Mouse (Mus musculus) T-cell, adult 2 months (primary cell): ENCODE results near the gene Gm5108.

ENCODE experiments used
- DNase-seq: peaks from one replicate; pipeline ENCODE4 v3.0.0; 2022; ENCODE audit warnings: low spot score

Gm5108 gene

DNA sequence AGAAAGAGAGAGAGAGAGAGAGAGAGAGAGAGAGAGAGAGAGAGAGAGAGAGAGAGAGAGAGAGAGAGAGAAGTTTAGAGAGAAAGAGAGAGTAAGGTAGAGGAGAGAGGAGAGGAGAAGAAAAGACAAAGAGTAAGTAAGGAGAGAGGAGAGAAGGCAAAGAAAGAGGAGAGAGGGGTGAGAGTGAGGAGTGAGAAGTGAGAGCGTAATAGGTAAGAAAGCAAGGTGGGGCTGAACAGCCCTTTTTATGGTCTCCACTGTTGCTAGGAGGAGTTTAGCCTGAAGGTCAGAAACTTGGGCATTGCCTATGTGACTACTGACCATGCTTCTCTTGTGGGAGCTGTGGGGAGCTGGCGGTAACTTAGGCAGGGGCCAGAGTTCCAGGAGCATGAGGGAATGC lies at the start of gene Gm5108:
Gm5108 (plus strand) TSS at position 301 of the 400 bp plus-strand sequence.
- DNase-seq: no peak

DNA sequence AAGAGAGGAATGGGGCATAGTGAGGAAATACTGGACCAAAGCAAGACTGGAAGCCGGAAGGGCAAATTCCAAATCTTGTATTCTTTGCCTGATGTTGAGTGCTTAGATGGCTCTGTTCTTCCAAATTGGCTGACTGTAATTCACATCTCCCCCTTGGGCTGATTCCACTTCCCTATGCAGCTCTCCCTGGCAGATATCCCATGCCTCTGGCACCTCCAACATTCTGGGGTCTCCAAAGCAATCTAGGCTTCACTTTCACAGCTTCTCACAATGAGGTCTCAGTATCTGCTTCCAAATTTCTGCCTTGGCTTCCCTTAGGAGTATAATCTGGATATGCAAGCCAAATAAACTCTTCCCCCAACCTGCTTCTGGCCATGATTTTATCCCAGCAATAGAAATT lies 42.5 kb upstream of the Gm5108 start:
- no peak for DNase-seq

DNA sequence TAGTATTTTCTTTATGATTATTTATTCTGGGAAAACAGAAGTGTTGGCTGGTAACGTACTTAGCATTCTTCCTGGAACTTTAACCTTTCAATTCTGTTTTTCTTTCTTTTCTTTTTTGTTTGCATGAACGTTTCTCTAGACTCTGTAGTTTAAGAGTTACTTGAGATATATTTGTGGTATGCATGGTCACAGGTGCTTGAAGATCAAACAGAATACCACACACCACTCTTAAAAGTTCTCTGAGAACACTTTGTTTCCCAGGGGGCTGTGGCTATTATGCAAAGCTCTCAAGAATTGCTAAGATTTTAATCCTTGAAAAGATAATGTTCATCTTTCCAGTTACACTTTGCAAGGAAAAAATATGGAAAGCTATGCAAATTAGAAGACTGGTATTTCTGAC lies 36.9 kb upstream of the Gm5108 start:
- no peak for DNase-seq

DNA sequence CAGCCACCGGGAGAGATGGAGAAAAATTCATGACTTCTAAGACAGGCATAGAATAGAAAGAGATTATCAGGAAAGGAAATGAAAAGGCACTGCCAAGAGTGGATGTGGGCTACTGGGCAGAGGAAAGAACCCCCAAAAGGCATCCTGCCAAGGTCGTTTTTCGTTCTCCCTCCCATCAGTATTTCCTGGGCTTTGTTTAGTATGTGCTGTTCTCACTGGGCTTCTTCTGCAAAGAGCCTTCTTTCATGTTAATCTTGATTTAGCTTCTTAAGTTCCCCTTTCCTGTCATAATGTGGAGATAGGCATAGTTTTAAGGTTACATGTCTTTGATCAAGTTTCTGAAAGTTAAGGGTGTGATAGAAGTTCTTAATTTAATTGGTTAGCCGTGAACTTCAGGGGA lies 10.9 kb upstream of the Gm5108 start:
- DNase-seq: no peak

DNA sequence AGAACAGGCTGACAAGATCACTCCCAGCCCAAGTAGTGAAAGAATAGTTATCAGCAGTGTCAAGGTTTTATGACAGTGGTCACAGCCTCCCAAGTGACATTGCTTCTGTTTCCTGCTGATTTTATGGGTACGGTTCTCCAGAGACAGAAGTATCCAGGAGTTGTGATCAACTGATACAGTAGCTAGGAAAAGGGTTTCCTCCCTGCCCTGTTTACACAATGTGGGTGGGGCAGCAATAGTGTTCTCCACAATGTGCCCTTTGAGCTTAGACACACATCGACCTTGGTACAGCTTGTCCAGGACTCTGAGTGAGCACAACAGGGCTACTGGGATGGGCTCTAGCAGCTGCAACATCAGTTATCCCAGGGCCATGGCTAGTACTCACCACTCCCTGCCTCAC lies 9.8 kb upstream of the Gm5108 start:
- no peak for DNase-seq

DNA sequence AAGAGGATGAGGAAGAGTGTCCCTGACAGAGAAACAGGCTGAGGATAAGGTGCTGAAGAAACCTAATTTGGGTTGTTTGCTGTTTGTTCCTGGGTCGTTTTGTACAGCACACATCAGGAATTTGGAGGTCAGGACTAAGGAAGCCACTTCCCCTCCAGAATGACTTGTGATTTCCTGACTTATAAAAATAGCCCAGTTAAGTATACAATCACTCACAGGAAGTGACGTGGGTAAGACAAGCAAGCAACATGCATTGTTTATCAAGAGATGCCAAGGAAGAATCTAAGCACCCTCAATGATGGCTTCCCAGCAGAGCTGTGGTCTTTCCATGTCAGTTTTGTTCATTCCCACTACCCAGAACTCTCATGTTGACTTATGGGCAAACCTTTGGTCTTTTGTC lies 1.7 kb downstream of the Gm5108 start:
- no peak for DNase-seq

DNA sequence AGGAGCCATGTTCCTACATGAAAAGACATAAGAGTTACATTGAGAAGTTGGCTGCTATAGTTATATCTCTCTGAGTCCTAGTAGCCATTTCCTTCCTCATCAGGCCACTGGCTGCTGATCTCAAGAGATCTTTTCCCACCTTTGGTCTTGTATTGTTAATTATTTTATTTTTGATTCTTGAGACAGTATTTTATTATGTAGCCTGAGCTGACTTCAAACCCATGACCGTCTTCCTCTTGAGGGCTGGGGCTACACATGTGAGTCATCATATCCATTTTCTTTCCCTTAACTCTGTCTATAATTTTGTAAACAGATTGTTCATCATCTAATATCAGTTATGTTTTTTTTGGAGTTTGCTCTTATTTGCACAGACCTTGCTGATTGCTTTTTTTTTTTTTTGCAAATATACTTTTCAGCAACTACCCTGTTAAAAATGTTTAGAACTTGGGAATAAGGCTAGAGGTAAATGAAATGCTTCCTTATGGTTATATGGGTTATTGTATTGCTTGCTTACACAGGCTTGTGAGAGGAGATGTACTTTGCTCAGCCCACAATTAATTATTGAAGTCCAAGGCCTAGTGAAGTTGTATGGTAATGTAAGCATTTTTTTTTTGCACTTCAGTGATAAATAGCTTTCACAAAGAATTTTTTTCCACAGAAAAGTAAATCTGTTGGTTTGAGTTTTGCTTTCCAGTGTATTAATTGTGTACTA lies 2.8 kb downstream of the Gm5108 start:
- DNase-seq: no peak

DNA sequence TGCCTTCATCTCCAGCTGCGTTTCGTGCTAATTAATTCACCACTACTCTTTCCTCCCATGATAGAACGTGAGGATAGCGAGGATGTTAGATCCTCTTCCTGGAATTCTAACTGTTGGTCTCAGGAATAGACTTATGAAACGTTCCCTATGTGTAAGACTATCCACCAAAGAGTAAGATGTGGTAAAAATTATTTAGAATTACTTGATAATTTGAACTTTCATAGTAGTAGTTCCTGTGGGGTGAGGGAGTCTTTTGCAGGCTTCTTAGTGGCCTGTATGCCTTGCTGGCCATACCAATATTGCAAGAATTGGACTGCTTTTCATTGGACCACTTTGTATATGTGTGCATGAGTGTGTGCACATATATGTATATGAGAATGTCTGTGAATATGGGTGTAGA lies 4.9 kb downstream of the Gm5108 start, which contains the start of gene Gm21905:
Gm21905 (minus strand) TSS at position 101 of the 400 bp plus-strand sequence.
- DNase-seq: no peak

DNA sequence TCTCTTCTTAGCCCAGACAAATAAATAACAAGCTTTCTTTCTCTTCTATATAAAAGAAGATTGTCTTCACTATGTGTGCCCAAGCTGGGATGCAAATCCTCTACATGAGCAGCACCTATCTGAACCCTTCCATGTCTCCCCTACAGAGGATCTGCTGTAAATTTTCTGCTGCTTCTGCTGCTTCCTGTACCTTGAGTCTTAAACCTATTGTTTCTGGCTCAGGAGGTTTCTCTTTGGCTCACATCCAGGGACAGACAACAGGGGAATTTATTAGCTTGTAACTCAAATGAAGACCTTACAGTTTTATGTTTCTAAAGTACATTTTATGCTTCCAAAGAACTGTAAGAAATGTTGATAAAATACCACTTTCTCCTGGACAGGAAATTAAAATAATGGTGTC lies 5.5 kb downstream of the Gm5108 start:
- no peak for DNase-seq

DNA sequence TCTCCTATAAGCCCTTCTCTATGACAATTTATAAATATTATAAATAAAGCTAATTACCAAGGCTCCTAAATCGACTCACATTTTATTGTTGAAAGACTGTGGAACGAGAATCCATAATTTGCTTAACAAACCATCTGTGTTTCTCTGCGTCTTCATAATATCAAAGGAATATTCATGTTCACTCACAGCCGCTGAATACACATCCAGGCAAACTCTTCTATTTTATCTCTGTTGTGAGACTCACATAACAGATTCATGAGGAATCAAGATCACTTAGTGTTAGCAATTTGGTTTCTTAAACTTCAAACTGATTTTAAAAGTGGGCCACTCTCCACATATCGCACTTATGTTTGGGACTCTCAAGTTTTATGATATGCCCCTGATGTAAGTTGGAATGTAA lies 6.6 kb downstream of the Gm5108 start:
- no peak for DNase-seq

DNA sequence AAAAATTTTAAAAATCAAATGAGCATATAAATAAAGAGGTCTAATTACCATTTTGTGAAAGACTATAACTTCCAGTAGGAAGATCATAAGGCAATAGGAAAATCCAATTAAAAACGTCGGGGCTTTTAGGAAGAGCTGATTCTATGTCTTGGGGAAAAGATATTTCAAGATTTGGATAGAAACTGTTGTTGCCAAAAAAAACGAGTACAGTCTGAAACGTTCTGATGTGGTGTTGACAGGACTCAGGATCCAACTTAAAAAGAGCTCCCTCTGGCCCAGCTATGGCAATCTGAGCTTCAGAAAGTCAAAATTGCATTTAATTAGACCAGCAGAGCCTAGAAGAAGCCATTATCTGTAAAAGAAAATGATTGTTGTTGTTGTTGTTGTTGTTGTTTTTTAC lies 12.6 kb downstream of the Gm5108 start:
- DNase-seq: no peak

DNA sequence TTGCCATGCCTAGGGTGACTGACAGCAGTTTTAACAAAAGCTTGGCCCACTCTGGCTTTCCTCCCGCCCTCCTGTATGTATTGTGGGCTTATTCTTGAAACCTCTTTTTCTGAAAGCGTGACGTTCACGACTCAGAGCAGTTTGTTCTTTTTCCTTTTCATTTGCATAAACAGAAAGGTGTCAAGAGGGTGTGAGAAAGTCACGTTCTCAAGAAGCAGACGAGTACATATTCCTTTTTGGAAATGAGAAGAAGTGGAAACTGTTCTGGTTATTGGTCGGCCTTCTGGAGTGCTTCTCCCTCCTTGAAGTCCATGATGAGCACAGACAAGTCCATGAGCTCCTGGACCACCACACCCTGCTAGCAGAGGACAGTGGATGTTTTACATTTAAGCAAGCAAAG lies 14.0 kb downstream of the Gm5108 start:
- DNase-seq: no peak

DNA sequence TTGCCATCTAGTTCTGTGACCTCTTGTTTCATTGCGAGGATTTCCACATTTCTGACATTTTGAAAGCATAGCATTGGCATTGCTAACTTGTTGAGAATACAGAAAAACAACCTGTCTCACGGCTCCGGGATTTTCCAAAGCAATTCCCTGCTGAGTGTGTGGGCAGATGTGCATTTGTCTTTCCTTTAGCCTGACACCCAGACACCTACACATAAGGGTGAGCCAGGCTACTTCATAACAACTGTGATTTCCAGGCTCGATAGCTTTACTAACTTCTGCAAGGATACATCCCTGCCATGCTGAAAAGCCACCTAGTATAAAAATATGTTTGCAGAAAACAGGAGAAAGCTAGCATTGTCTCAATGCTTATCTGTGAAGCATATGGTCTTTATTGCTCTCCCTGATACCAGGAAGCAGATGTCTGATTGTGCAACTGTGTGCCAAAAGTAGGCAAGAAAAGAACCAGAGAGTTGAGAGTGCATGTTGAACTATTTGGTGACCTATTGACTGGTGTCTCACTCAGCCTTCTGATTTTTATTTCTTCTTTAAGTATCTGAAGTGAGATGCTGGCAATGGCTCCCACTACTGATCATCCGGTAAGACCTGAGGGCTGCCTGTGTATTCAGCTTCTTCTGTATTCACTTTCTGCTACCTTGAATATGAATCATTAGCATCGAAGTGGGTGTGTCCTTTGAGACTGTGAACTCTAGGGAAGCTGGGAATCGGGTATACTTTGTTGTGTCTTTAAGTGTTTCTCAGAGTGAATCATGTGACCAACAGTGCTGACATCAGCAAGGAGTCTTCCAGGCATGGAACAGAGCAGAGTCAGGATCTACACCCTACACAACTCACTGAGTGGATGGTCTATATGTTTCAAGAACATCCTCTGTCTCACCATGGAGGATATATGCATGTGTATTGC lies 20.5 kb downstream of the Gm5108 start:
- DNase-seq: no peak

DNA sequence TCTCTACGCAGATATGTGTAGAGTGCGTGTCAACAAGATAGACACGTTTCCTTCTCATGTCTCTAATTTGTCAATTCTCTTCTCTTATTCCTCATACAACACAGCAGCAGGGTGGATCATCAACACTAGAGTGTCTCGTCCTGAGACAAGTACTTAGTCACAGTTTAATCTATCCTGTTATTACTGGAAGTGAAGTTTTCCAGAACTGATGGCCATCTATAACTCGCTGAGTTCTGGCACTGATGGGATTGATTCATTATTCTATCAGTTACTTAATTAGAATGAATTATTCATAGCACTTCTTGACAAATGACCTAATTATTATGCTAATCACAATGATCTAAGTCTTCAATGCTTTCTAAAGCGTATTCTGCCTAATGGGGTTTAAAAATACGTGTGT lies 28.1 kb downstream of the Gm5108 start:
- no peak for DNase-seq

DNA sequence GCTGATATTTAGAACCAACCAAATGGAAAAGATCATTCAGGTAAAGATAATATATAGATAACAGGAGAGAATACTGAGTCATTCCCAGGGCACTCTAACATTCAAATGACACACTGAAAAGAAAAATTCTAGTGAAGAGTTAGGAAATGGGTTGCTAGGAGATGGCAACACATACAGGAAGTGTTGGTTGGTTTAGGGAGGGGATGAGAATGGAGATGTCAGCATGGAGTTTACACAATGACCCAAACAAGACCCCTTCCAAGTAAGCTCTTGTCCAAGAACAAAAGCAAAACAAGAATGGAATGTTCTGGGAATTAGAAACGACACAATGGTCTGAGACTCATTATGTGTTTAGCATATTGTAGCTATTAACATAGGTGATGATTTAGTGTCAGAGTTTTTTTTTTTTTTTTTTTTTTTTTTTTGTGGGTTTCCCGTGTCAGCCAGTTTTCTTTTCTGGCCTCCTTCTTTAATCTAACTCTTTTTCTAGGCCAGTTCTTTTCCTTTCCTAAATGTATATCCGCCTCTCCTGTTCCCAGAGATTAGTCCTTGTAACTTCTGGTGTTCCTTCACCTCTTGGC lies 40.6 kb downstream of the Gm5108 start:
- no peak for DNase-seq

DNA sequence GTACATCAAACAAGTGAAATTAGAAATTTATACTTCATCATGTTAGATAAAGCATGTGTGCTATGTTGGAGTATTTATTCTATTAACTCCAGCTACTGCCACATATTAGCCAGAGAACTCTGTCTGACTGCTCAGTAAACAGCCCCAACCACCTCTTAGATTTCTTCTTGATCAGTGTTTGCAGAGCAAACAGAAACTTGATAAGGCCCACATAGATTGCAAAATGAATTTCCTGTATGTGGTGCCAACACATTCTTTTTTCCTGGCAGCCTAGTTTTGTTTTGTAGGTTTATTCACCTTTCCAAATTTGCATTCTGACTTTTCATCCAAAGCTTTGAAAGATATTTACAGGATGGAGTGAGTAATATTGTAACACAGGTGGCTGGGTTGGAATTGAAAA lies 49.0 kb downstream of the Gm5108 start:
- DNase-seq: no peak

DNA sequence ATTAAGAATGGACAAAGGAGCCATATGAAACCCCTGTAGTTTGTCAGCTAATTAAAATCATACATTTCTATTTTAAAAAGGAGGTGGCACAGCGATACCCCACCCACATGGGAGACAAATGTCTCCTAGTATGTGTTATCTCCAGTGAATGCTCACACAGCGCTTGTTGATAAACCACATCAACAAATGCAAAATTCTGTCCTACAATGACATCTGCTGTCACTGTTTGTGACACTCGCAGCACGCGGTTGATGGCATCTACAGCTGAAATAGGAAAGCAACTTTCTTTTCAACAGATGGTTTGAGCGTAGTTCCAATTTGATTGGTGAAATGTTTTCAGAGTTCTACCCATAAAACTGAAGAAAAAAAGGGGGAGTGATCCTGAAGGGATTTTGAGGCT lies 61.1 kb downstream of the Gm5108 start:
- no peak for DNase-seq

DNA sequence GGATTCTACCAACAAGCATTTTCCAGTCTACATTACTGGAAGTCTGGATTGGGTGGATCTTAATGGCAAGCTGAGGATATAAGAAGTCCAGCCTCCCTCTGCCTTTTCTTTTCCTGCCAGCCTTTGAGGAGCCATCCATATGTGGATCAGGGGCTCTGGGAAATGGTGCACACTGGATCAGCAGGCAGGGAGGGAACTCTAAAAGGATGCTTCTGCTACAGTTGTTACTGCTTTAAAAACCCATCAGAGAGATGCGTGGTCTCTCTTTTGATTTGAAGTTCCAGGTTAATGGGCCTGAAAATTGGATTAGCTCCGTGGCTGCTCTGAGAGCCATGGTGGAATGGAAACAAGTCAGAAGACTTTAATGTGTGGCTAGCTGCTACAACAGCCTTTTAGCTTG lies 62.4 kb downstream of the Gm5108 start:
- no peak for DNase-seq

DNA sequence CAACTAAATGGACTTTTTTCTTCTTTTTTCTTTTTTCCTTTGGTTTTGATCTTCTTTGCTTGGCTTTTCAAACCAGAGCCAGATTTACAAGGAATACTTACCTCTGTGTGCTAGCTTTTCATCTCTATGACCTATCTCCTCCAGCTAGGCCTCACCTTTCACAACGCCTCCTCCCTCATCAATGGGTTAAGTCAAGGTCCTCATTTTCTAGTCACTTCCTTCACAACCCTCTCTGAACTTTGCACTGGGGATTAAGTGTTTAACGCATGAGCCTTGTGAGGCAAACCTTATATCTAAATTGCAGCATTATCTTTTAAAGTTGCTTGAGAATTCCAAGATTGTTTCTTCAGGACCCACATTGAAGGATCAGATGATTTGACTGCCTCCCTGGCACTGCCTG lies 63.0 kb downstream of the Gm5108 start:
- no peak for DNase-seq

DNA sequence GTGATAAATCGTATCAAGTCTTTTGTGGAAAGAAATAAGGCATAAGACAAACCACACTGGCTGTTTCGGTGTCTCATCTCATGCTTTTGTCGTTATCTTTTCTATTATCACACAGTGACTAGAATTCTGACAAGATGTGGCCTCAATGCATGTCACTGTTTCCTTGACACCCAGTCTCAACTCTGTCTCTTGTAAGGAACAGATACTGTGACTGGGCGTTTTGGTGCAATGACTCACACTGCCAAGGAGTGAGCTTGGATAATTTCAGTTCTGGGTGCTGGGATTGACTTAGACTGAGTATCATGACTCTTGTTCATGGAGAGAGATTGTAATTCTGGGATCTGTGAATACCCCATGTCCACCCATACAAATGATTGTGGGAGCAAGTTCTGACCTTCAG lies 65.6 kb downstream of the Gm5108 start:
- DNase-seq: no peak

DNA sequence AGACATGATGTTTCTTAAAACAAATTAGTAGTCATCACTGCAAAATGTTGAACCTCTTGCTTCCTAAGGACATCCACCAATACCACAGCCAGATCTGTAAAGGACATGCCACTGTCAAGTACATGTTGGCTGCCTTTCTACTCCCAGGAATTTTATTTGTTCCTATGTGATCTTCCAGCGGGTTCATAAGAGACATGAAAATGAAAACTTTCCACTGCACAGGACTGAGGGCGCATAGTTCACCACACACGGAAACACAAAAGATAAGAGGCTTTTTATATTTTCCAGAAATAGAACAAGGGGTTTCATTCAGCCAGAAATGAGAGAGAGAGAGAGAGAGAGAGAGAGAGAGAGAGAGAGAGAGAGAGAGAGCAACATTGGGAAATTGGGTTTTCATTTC lies 70.1 kb downstream of the Gm5108 start:
- no peak for DNase-seq

DNA sequence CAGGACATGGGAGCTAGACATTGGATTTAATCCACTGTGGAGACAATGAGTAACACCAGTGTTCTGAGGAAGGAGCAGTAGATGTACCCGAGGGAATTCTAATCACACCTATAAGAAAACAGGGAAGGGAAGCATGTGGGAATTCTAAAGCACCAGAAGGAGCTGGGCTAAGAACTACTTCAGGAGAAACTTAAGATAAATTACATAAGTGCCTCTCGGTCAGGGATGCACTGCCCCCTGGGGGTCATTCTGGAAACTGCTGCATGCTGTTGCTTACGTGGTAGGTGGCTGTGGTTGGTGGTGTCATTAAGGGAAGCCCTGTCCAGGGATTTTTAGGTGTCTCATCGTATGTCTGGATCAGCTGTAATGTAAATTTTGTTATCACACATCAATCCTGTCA lies 71.1 kb downstream of the Gm5108 start:
- peak; percentile 64 for DNase-seq

DNA sequence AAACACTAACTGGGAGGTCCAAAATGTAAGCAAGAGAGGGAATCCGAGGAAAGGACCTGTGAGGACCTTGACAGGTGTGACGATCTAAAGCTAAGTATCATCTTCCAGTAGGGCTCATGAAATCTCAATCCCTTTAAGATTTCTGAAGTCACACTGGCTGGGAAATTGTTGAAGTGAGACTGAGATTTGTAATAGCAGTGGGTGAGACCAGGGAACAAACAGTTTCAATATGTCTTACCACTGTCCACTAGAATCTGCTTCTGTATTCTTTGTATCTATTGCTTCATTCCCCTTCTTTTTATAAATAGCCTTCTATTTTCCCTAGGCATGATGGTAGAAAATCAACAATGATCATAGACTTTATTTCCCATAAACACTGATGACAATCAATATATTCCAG lies 79.4 kb downstream of the Gm5108 start:
- DNase-seq: no peak
